Mouse (Mus musculus) small intestine, adult 2 months (tissue): ENCODE results near the gene Ttll8. TPM values are rescaled to one million over a fixed set of nuclear protein-coding genes. Genes with fewer than 3 reads are reported as not detected.

Experiments used
- H3K27ac ChIP-seq: fragments of 200-500 bp; 2 replicates; pipeline ENCODE4 v1.5.1; 2012; ENCODE audit warnings: low read depth, low read length, control low read depth, inconsistent platforms; ENCODE audit not compliant: insufficient read depth
- H3K27me3 ChIP-seq: fragments of 200-500 bp; 2 replicates; pipeline ENCODE4 v1.6.1; 2012; ENCODE audit warnings: mild to moderate bottlenecking, moderate library complexity, low read length, inconsistent platforms; ENCODE audit not compliant: control insufficient read depth, insufficient read depth
- H3K36me3 ChIP-seq: fragments of 200-500 bp; 2 replicates; pipeline ENCODE4 v1.6.1; 2012; ENCODE audit warnings: mild to moderate bottlenecking, low read length, control low read depth, inconsistent platforms; ENCODE audit not compliant: control insufficient read depth, insufficient read depth
- H3K4me1 ChIP-seq: fragments of 200-500 bp; 2 replicates; pipeline ENCODE4 v1.6.1; 2012; ENCODE audit warnings: low read length, inconsistent platforms, mixed read lengths; ENCODE audit not compliant: control insufficient read depth, insufficient read depth, insufficient read length
- H3K4me3 ChIP-seq: fragments of 200-500 bp; 2 replicates; pipeline ENCODE4 v1.5.1; 2012; ENCODE audit warnings: low read depth, mild to moderate bottlenecking, control low read depth, inconsistent platforms, low read length, moderate library complexity
- CTCF ChIP-seq: fragments of 200-500 bp; IDR thresholded peaks from 2 replicates; pipeline ENCODE4 v1.5.1; 2012; ENCODE audit warnings: low read depth, mild to moderate bottlenecking, control low read depth, inconsistent platforms, low read length, moderate library complexity, mixed read lengths; ENCODE audit not compliant: insufficient replicate concordance, insufficient read length; ENCODE audit errors: extremely low read depth
- POLR2A ChIP-seq: fragments of 200-500 bp; IDR thresholded peaks from 2 replicates; pipeline ENCODE4 v1.6.1; 2012; ENCODE audit warnings: low read depth, mild to moderate bottlenecking, control low read depth, inconsistent platforms, low read length, moderate library complexity
- WGBS: fragments of 180-500 bp; shearing (Covaris S2); methylation state at CpG from one replicate; pipeline ENCODE4 v1.1.7; 2018; 5-methylcytosine and 5-hydroxymethylcytosine counted together
- polyA plus RNA-seq: library from polyadenylated mRNA; depleted of rRNA; stranded (reverse); fragments of >200 nt; gene quantifications from 2 replicates; pipeline ENCODE4 v1.2.3, GENCODE M21; 2012

Ttll8 gene
- polyA plus RNA-seq, 1 experiment, result not detected

- no peak overlapping the region for H3K4me3 ChIP-seq
- H3K27me3 ChIP-seq, result no peaks in the 10 kb centered on the region
- no peaks in the 10 kb centered on the region; the same call in 1 of the 2 replicates for H3K36me3 ChIP-seq
- H3K27ac ChIP-seq, result no peak overlapping the region
- peaks cover 27% of the 10 kb centered on the region for H3K4me1 ChIP-seq
- no peak for TF ChIP-seq POLR2A
- TF ChIP-seq CTCF, result no peak
- WGBS, result 85% methylated on average over 2 of the region's 2 CpGs
Observed at GRCm38 (mm10) chr15:88858707-88859106, 95.5 kb downstream of the Ttll8 start.

GRCm38 (mm10) chr15:88858141-88858541, 96.1 kb downstream of the Ttll8 start:
- WGBS, result 84% methylated on average over 3 of the region's 3 CpGs
- TF ChIP-seq CTCF, result no peak
- TF ChIP-seq POLR2A, result no peak
- no peak overlapping the region for H3K27ac ChIP-seq
- H3K36me3 ChIP-seq, result no peaks in the 10 kb centered on the region
- no peaks in the 10 kb centered on the region for H3K27me3 ChIP-seq
- no peak overlapping the region for H3K4me3 ChIP-seq
- H3K4me1 ChIP-seq, result peaks cover 32% of the 10 kb centered on the region

GRCm38 (mm10) chr15:88857361-88857760, 96.9 kb downstream of the Ttll8 start:
- TF ChIP-seq CTCF, result no peak
- no peak for TF ChIP-seq POLR2A
- WGBS, result 96% methylated on average over 7 of the region's 7 CpGs

GRCm38 (mm10) chr15:88856613-88857012, 97.6 kb downstream of the Ttll8 start:
- 86% methylated on average over 5 of the region's 5 CpGs for WGBS
- peaks cover 47% of the 10 kb centered on the region for H3K4me1 ChIP-seq
- H3K27ac ChIP-seq, result no peak overlapping the region
- no peak overlapping the region for H3K4me3 ChIP-seq
- H3K27me3 ChIP-seq, result no peaks in the 10 kb centered on the region
- TF ChIP-seq CTCF (no peak), POLR2A (no peak)
- H3K36me3 ChIP-seq, result no peaks in the 10 kb centered on the region

More at GRCm38 (mm10) chr15:88857361-88857760, 96.9 kb downstream of the Ttll8 start:
- Histone ChIP-seq H3K4me1 (peaks cover 39% of the 10 kb centered on the region), H3K36me3 (no peaks in the 10 kb centered on the region), H3K27me3 (no peaks in the 10 kb centered on the region), H3K4me3 (no peak overlapping the region), H3K27ac (no peak overlapping the region)

- 38% methylated on average over 6 of the region's 6 CpGs for WGBS
Observed at GRCm38 (mm10) chr15:88855896-88856417, 98.3 kb downstream of the Ttll8 start.

GRCm38 (mm10) chr15:88854969-88855830, 99.0 kb downstream of the Ttll8 start:
- Histone ChIP-seq H3K27me3 (no peaks in the 10 kb centered on the region), H3K36me3 (no peaks in the 10 kb centered on the region), H3K27ac (0 out of 2 replicates have a peak overlapping the region, but pooled peaks have one; percentile 13), H3K4me3 (no peak overlapping the region), H3K4me1 (peaks cover 55% of the 10 kb centered on the region)
- TF ChIP-seq POLR2A, result no peak
- no peak for TF ChIP-seq CTCF
- WGBS, result 61% methylated on average over 15 of the region's 15 CpGs

More at GRCm38 (mm10) chr15:88855896-88856417, 98.3 kb downstream of the Ttll8 start:
- H3K4me1 ChIP-seq, result peaks cover 48% of the 10 kb centered on the region
- H3K27ac ChIP-seq, result no peak overlapping the region
- no peaks in the 10 kb centered on the region for H3K36me3 ChIP-seq
- H3K4me3 ChIP-seq, result no peak overlapping the region
- no peaks in the 10 kb centered on the region for H3K27me3 ChIP-seq
- TF ChIP-seq CTCF, result peak; percentile 8; the same call in 1 of the 2 replicates
- TF ChIP-seq POLR2A, result no peak

- Histone ChIP-seq H3K27ac (peak overlapping the region; percentile 81), H3K4me1 (peaks cover 63% of the 10 kb centered on the region)
- WGBS, result 49% methylated on average over 6 of the region's 6 CpGs
Observed at GRCm38 (mm10) chr15:88854119-88854968, 99.9 kb downstream of the Ttll8 start.

More at GRCm38 (mm10) chr15:88854119-88854968, 99.9 kb downstream of the Ttll8 start:
- H3K36me3 ChIP-seq, result no peaks in the 10 kb centered on the region
- no peak overlapping the region for H3K4me3 ChIP-seq
- no peaks in the 10 kb centered on the region for H3K27me3 ChIP-seq
- no peak for TF ChIP-seq CTCF
- no peak for TF ChIP-seq POLR2A
